Mouse (Mus musculus): ENCODE measurements around the gene Cpxcr1. TPM values are rescaled to one million over a fixed set of nuclear protein-coding genes. Genes with fewer than 3 reads are reported as not detected.

Cpxcr1 gene
- total RNA-seq (2021) = not detected in 2 replicates
- long read RNA-seq = 0 reads

DNA sequence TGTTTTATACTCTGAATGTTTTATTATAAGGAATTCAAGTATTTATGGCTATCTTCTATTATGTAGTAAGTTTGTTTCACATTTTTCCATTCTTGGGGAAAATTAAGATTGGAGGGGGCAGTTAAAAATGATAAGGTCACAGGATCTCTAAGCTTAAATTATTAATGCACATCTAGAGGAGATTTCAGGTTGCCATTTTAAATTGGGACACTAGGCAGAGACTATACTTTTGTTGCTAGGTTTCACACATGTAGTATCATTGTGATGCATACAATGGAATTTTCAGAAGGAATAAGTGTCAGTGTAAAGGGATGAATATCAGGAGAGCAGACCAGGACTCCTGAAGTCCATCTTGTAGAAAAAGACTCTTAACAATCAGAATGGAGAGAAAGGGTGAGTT lies at the start of gene Cpxcr1:
Gene Cpxcr1 (plus strand): TSS at position 301 of the 400 bp plus-strand sequence.
- DNase-seq = no peak

Other genes starting within 250 kb of the Cpxcr1 start
- not detected in 2 replicates for gene H2afb2, start 232.2 kb downstream of the Cpxcr1 start, total RNA-seq (2021)

Measured in adrenal gland, postnatal 25 days (tissue).